Mouse (Mus musculus) left cerebral cortex, postnatal 14 days (tissue): Measurements from ENCODE around the gene 2610507B11Rik. TPM values are rescaled to one million over a fixed set of nuclear protein-coding genes. Genes with fewer than 3 reads are reported as not detected.

Experiments used
- DNase-seq, 2 experiments: peaks; one replicate each; pipeline ENCODE4 v3.0.0; 2021 to 2022; ENCODE audit warnings: low spot score in 2 of 2, mixed read lengths in 1 of 2
- intact Hi-C: fragments of 180-260 bp; cut with DNase I; formaldehyde crosslinking; loops from one replicate; pipeline ENCODE4 v1.15.1; 2025
- total RNA-seq, 2 experiments: library from RNA; stranded (reverse); gene quantifications; 2 replicates each; pipeline ENCODE4 v1.2.3; 2021

2610507B11Rik gene
- total RNA-seq, 2 experiments from 2014 or later = 171 to 187 TPM

- intact Hi-C loops = loop anchor here (1.0 to 5.0 kb wide), 2 partner anchors 27 to 66 kb away; partner anchors contain the start of genes 2610507B11Rik and Spag5
Measured at GRCm38 (mm10) chr11:78327634-78328511, 66.3 kb downstream of the 2610507B11Rik start, which contains the start of gene Pigs. TSS of gene Pigs (plus strand) at chr11:78328415.

DNA sequence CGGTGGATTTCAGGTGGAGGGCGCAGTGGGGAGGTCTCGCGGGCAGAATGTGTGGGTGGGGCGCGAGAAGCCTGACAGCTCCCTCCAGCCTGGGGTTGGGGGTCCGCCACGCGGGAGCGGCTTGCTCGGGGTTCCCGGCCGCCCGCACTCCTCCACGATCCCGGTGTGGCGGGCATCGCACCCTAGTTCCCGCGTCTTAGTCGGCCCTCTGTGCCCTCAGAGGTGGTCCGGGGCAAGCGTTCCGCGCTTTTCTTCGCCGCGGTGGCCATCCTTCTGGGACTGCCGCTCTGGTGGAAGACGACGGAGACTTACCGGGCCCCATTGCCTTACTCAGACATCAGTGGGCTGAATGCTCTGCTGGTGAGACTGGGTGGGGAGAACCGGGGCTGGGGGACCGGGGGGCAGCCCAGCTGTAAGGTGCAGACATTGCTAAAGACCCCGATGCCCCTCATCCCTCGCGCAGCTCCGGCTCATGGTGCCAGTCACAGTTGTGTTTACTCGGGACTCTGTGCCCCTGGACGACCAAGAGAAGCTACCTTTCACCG lies 67.0 kb downstream of the 2610507B11Rik start:
- DNase-seq = no peak
- intact Hi-C loops = loop anchor here (1.0 to 5.0 kb wide), 2 partner anchors 27 to 66 kb away; partner anchors contain the start of genes 2610507B11Rik and Spag5

More at GRCm38 (mm10) chr11:78327634-78328511, 66.3 kb downstream of the 2610507B11Rik start, which contains the start of gene Pigs:
- peak; percentile 94 to 96 for DNase-seq

DNA sequence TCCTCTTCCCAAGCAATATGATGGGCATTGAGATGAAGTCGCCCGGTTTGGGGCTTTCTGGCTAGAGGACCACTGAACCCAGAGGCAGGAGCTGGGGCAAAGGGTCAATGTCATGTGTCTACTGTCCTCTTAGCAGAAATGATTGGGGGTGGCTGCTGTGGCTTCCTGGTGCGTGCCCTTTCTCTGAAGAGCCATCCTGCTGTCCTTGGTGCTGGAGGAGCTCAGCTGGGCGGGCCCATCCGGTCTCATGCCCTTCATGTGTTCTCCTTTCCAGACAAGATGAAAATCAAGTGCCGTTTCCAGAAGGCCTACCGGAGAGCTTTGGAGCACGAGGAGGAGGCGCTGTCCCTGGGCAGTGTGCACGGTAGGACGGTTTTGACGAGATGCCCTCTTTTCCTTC lies 71.1 kb downstream of the 2610507B11Rik start:
- DNase-seq = no peak
- intact Hi-C loops = no loop called here

DNA sequence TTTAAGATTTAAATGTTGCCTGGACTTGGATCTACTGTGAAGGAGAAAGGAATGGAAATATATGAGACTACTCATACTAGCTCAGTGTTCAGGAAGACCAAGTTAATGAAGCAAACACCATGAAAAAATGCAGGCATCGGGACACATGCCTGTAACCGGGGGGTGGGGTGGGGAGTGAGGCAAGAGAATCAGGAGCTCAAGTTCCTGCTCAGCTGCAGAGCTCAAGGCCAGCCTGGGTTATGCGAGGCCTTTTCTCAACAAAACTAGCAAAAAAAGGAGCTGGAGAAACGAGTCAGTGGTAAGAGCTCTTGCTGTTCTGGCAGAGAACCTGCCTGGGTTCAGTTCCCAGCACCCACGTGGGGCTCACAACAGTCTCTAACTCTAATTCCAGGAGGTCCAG lies 72.4 kb downstream of the 2610507B11Rik start:
- DNase-seq = no peak
- intact Hi-C loops = no loop called here

GRCm38 (mm10) chr11:78337040-78337439 lies 75.5 kb downstream of the 2610507B11Rik start:
- intact Hi-C loops = no loop called here
- DNase-seq = no peak

Other genes starting within 250 kb of the 2610507B11Rik start
- 10 to 100 TPM; 14.8 to 16.4 TPM for gene Dhrs13, start 229.5 kb upstream of the 2610507B11Rik start, total RNA-seq
- 100 to 1,000 TPM; 118 to 121 TPM for gene Flot2, start 223.8 kb upstream of the 2610507B11Rik start, total RNA-seq
- 10 to 100 TPM; 18.9 to 19.5 TPM for gene Eral1, start 181.4 kb upstream of the 2610507B11Rik start, total RNA-seq
- gene Fam222b, start 167.1 kb upstream of the 2610507B11Rik start, total RNA-seq = 10 to 100 TPM; 28.8 to 29.9 TPM
- 10 to 100 TPM; 20.7 to 23.3 TPM for gene Traf4, start 96.2 kb upstream of the 2610507B11Rik start, total RNA-seq
- gene Nek8, start 85.1 kb upstream of the 2610507B11Rik start, total RNA-seq = 1 to 10 TPM; 3.3 to 3.5 TPM
- gene Tlcd1, start 85.0 kb upstream of the 2610507B11Rik start, total RNA-seq = 10 to 100 TPM; 27.4 to 29.6 TPM
- gene Rpl23a, start 78.2 kb upstream of the 2610507B11Rik start, total RNA-seq = 100 to 1,000 TPM; 643 to 660 TPM
- gene Rab34, start 73.3 kb upstream of the 2610507B11Rik start, total RNA-seq = 10 to 100 TPM; 32.6 to 34.5 TPM
- gene Proca1, start 68.4 kb upstream of the 2610507B11Rik start, total RNA-seq = 1 to 10 TPM; 5.1 to 6.7 TPM
- 10 to 100 TPM; 67.7 to 70.3 TPM for gene Sdf2, start 16.0 kb upstream of the 2610507B11Rik start, total RNA-seq
- 10 to 100 TPM; 89.6 to 96.1 TPM for gene Supt6, start 15.8 kb upstream of the 2610507B11Rik start, total RNA-seq
- 1 to 10 TPM; 6.4 to 9.3 TPM for gene BC030499, start 29.1 kb downstream of the 2610507B11Rik start, total RNA-seq
- gene Spag5, start 39.8 kb downstream of the 2610507B11Rik start, total RNA-seq = 1 to 10 TPM; 5.0 to 8.4 TPM
- gene Aldoc, start 61.2 kb downstream of the 2610507B11Rik start, total RNA-seq = 100 to 1,000 TPM; 532 to 560 TPM
- 10 to 100 TPM; 81.1 to 81.3 TPM for gene Pigs, start 66.7 kb downstream of the 2610507B11Rik start, total RNA-seq
- gene Unc119, start 81.7 kb downstream of the 2610507B11Rik start, total RNA-seq = 10 to 100 TPM; 28.2 to 30.6 TPM
- gene Foxn1, start 124.8 kb downstream of the 2610507B11Rik start, total RNA-seq = not detected
- not detected for gene Slc13a2, start 160.5 kb downstream of the 2610507B11Rik start, total RNA-seq
- gene Slc46a1, start 203.9 kb downstream of the 2610507B11Rik start, total RNA-seq = 10 to 100 TPM; 10.2 to 10.5 TPM
- 10 to 100 TPM; 43.5 to 44.2 TPM for gene Sarm1, start 236.0 kb downstream of the 2610507B11Rik start, total RNA-seq
- 100 to 1,000 TPM in 1 of 2 experiments, 10 to 100 TPM in 1; 90.5 to 105 TPM for gene Vtn, start 237.3 kb downstream of the 2610507B11Rik start, total RNA-seq
- 1 to 10 TPM; 1.2 to 1.3 TPM for gene Sebox, start 241.7 kb downstream of the 2610507B11Rik start, total RNA-seq